Mouse (Mus musculus): ENCODE measurements around the gene Gsdma2.
A peak's percentile ranks its signal among the peaks of the same experiment; 100 is the strongest.
"Not testable (repeated sequence)": the region's sequence is repeated elsewhere in the genome, so short reads cannot be mapped to it uniquely, and the experiment has no call there.

Gsdma2 gene

DNA sequence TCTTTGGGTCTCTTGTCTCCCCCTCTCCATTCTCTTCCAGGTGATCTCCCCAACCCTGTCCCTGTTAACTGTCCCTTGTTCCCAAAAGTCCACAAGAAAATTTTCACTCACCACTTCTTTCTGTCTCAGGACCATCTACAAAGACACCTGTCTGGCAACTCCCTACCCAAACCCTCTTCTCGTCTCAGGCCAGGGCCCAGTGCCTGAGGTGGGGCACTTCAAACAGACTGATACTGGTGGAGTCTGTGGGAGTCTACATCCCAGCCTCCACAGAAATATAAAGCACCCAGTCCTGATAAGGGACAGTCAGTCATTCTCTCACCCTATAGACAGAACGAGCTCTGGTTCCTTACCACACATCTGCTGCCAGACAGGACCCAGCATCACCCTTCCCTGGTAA, at the start of gene Gsdma2:
TSS of gene Gsdma2 (plus strand) at position 301 of the 400 bp plus-strand sequence.
- no peak for DNase-seq (ENCODE audit: low read depth, low spot score)

DNA sequence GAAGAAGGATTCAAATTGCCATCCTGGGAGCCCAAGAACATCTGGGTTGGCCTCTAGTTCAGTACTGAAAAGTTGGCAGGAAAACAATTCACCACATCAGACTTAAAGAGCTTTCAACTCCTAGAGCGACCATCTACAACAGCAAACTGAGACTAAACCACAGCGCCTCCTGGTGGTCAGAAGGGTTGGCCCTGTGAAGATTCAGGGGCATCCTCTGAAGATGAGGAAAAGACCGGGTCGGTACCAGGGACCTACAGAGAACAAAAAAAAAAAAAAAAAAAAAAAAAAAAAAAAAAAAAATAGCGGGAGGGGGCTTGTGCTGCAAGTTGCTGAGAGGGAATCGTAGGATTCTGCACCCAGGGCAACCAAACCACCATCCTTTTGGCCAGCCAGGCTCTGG, 49.2 kb upstream of the Gsdma2 start:
- peak; percentile 71 for DNase-seq (ENCODE audit: low read depth, low spot score)

DNA sequence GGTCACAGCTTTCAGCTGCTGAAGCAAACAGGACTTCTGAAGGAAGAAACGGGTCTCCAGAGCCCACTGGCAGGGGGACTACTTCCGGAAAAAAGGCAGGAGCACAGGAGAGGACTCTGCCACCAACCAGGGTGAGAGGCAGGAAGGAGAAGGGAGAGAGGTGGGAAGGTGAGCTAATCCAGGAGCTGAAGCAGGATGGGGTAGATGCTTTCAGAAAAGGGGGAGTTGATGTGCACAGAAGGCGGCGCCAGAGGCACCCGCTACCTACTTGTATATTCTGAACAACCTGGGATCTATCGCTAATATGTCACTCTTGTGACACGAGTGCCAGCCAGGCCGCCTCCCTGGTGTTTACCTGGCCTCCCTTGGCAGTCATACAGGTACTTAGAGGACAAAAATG, 48.6 kb upstream of the Gsdma2 start, which contains the start of gene Lrrc3c:
TSS of gene Lrrc3c (plus strand) at position 301 of the 400 bp plus-strand sequence.
- DNase-seq (ENCODE audit: low read depth, low spot score): no peak

GRCm38 (mm10) chr11:98598851-98599290, 47.7 kb upstream of the Gsdma2 start:
- DNase-seq (ENCODE audit: low read depth, low spot score): no peak

- DNase-seq (ENCODE audit: low read depth, low spot score): no peak
These were observed 47.3 kb upstream of the Gsdma2 start for GRCm38 (mm10) chr11:98599291-98599690.

DNA sequence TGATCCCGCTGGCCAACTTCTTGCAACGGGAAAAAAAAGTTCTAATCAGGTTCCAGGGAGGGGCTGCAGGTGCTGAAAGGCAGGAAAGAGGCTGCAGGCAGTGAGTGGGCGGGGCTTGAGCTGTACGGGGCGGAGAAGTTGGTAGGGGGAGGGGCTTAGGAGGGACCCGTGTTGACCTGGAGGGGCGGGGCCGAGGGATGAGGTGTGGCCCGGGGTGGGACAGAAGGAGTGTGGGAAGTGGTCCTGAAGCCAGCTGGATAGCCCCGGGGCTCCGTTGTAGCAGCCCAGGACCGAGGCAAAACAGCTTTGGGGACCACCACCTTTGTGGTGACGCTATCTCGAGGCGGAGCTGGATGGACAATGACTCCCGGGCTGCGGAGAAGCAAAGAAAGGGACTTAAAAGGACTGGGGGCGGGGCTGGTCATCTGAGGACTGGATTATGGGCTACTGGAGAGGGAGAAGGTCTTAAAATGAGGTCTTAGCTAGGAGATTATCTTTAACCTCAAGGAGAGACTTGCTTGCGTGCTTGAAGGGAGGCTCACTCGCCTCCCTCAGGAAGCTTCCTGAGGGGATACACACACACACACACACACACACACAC, 44.4 kb upstream of the Gsdma2 start:
- DNase-seq (ENCODE audit: low read depth, low spot score): peak; percentile 63

- DNase-seq (ENCODE audit: low read depth, low spot score): no peak
These were observed 42.6 kb upstream of the Gsdma2 start for GRCm38 (mm10) chr11:98603953-98604352.

DNA sequence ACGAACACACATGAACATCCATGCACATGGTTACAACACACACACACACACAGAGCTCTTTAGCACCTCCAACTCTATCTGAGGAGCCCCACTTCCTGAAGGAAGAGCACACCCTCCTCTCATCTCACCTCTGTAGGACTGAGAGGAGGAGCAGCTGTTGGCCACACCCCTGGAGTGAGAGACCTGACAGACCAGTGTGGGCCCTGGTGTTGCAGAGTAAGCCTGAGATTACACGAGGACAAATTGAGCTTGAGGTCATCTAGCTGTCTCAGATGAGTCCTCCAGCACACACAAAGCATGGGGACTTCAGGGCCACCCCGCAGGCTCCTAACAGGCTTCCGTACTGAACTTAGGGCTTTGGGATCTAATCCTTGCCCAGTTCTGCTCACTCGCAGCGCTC, 41.6 kb upstream of the Gsdma2 start:
- DNase-seq (ENCODE audit: low read depth, low spot score): not testable (repeated sequence)

GRCm38 (mm10) chr11:98606763-98607162, 39.8 kb upstream of the Gsdma2 start:
- no peak for DNase-seq (ENCODE audit: low read depth, low spot score)

DNA sequence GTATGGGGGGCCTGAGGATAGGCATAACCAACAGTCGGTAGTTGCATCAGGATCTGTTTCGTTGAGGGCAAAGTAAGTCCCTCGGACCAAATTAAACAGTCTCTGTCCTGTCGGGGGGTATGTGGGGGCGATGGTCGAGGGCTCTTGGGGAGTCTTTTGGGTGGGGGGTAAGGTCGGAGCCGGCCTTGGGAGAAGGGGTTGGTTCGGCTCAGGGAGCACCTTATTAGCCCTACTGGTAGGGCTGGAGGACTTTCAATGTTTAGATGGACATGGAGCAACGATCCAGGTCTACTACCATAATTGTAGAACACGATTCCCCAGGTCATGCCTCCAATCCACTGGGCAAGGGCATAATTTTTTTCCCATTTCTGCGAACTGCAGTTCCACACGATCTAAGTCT, 25.8 kb upstream of the Gsdma2 start:
- no peak for DNase-seq (ENCODE audit: low read depth, low spot score)

DNA sequence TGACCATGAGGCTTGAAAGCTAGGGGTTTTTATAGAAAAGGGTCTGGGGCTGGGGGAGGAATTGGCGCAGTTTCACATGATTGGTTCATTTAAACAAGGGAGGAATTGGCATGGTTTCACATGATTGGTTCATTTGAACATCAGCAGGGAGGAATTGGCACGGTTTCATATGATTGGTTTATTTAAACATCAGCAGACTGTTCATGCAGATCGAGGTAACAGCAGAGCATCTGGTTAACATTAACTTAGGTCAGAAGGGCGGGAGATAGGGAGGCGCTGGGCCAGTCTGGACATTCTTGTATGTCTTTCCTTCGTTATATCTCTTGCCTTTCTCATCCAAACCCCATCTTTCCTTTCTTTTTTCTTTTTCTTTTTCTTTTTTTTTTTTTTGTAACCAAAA, 22.6 kb upstream of the Gsdma2 start:
- not testable (repeated sequence) for DNase-seq (ENCODE audit: low read depth, low spot score)

- DNase-seq (ENCODE audit: low read depth, low spot score): not testable (repeated sequence)
These were observed 22.2 kb upstream of the Gsdma2 start for GRCm38 (mm10) chr11:98624381-98624780.

DNA sequence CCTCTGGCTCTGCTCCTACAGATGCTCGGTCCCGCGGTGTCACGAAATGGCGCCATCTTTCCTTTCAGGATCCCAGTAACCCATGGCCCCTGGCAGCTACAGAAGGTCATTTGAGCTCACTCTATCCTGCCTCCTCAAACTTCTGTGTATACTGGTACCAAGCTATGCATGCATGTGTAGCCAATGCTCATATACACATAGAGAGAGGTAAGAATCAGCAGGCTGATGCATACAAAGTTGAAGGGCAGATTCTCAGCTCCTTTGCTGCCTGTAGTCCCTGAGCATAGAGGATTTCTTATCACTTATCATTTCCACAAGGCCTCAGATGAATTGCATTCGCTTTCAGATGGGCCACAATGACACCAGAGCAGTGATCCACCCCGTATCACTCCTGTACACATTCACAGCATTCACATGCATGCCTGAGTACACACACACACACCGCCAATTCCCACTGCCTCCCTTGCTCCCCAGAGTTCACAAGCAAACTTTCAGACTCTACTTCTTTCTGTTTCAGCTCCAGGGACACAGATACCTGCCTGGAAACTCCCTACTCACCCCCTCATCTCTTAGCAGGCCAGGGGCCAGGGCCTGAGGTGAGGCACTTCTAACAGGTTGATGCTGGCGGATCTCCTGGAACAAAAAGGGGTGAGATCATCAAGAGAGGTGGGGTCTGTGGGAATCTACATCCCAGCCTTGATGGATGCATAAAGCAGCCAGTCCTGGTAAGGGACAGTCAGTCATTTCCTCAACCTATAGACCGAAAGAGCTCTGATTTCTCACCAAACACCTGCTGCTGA, 20.7 kb upstream of the Gsdma2 start, which contains the start of the genes Gm12355 and Gsdma3:
TSS of gene Gm12355 (minus strand) at position 51 of the 800 bp plus-strand sequence.
TSS of gene Gsdma3 (plus strand) at position 750 of the 800 bp plus-strand sequence.
- DNase-seq (ENCODE audit: low read depth, low spot score): no peak

DNA sequence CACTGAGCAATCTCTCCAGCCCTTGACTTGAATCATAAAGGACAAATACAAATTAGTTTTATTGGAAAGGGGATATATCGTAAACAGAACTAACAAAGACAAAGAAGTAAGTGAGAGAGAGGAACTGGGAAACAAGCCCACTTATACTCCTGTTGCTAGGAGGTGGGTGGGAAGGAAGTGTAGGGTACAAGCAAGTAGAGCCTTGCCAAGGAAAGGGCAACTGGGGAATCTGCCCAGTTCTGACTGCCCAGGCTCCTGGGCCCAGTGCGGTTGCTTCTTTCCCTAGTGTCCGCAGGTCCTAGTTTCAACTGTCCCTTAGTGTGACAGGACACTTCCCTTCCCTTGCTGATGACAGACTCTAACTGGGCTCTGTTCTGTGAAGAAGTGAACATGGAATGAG, 17.9 kb upstream of the Gsdma2 start:
- DNase-seq (ENCODE audit: low read depth, low spot score): no peak

- DNase-seq (ENCODE audit: low read depth, low spot score): no peak
These were observed 15.9 kb upstream of the Gsdma2 start for GRCm38 (mm10) chr11:98630646-98631045.

DNA sequence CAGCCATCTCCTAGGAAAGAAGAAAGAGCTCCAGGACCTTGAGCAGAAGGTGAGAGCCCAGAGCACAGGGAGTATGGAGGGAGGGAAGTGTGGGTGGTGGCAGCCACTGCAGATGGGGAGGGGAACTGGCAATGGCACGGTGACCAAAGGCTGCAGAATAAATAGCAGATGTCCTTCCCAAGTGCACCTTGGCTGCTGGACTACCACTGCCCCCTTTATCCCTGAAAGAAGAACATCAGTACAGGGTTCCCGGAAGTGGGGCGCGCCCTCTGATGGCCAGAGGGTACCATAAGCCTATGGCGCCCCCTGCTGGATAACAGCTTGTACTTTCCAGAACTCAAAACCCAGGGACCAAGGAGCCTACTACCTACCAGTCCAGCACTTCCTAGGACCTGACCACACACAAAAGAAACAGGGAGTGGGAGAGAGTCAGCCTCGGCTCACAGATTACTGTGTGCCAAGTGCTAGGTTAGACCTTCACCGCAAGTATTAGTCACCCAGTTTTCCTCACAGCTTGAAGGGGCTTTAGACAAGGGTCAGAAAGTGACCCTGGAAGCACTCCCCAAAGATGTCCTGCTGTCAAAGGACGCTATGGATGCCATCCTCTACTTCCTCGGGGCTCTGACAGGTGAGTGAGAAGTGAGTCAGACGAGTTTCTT, 11.1 kb upstream of the Gsdma2 start:
- peak; percentile 21 for DNase-seq (ENCODE audit: low read depth, low spot score)

- no peak for DNase-seq (ENCODE audit: low read depth, low spot score)
These were observed 9.1 kb upstream of the Gsdma2 start for GRCm38 (mm10) chr11:98637501-98637900.

DNA sequence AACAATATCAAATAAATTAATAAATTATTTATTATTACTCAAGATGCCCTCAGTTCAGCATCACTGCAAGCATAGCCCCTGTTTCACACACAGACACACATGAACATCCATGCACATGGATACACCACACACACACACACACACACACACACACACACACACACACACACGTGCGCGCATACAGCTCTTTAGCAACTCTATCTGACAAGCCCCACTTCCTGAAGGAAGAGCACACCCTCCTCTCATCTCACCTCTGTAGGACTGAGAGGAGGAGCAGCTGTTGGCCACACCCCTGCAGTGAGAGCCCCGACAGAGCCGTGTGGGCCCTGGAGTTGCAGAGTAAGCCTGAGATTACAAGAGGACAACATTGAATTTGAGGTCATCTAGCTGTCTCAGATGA, 6.5 kb upstream of the Gsdma2 start:
- DNase-seq (ENCODE audit: low read depth, low spot score): no peak

DNA sequence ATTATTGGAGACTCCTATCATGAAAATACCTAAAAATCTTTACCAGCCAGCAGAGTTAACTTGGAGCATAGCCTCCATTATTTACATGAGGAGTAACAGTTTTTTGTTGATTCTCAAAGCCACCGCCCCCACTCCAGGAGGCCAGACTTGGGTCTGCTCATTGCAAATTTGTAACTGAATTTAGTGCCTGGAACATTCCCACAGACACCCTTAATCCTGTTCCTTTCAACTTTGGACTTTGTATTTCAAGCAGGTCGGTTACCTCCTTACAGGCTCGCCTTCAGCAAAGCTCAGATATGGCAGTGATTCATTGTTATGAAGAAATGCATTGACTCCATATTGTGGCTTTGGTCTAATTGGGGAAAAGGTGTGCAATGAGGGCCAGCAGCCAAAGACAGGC, 1.8 kb upstream of the Gsdma2 start:
- no peak for DNase-seq (ENCODE audit: low read depth, low spot score)

DNA sequence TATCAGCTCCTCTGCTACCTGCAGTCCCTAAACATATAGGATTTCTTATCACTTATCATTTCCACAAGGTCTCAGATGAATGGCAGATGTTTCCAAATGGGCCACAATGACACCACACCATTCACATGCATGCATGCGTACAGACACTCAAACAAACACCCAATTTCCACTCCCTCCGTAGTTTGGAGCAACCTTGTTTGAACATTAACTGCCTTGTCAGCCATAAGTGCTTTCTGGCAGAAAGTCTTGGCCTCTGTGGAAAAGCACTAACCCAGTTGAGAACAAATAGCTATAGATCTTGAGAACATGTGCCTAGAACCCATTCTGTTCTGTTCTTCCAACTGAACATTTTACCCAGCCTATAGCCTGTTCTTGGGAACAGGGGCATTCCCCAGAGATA, 613 bp upstream of the Gsdma2 start:
- DNase-seq (ENCODE audit: low read depth, low spot score): no peak

- peak; percentile 40 for DNase-seq (ENCODE audit: low read depth, low spot score)
These were observed 8.5 kb downstream of the Gsdma2 start for GRCm38 (mm10) chr11:98655076-98655475.

GRCm38 (mm10) chr11:98660517-98660916, 14.0 kb downstream of the Gsdma2 start:
- DNase-seq (ENCODE audit: low read depth, low spot score): peak; percentile 42
